Mouse (Mus musculus): ENCODE results near the gene Lap3. TPM values are rescaled to one million over a fixed set of nuclear protein-coding genes. Genes with fewer than 3 reads are reported as not detected.

Gene Lap3
- total and polyA plus RNA-seq, 2 experiments from 2014 or later, result 29.9 to 35.8 TPM

- ATAC-seq, result no peak
- H3K27me3 ChIP-seq (ENCODE audit: insufficient read depth, low read length), result no peaks in the 10 kb centered on the region
- H3K4me1 ChIP-seq (ENCODE audit: insufficient read depth), result no peaks in the 10 kb centered on the region
- DNase-seq, result no peak
- H3K9ac ChIP-seq, result no peak overlapping the region
- no peaks in the 10 kb centered on the region for H3K9me3 ChIP-seq (ENCODE audit: low read length)
- 98% methylated on average over 2 of the region's 2 CpGs for WGBS
- no peak for TF ChIP-seq CTCF (IDR thresholded peaks at IDR 0.05; ENCODE audit: low read depth)
- no peak overlapping the region for H3K27ac ChIP-seq (ENCODE audit: low read depth, low read length)
- no peak overlapping the region for H3K4me3 ChIP-seq (ENCODE audit: low read depth, low read length)
- peaks cover 18% of the 10 kb centered on the region for H3K36me3 ChIP-seq (ENCODE audit: insufficient read depth)
- H3K4me2 ChIP-seq (ENCODE audit: low read depth), result no peak overlapping the region
Measured at GRCm38 (mm10) chr5:45513511-45513910, 20.3 kb downstream of the Lap3 start.

GRCm38 (mm10) chr5:45514599-45514998, 21.4 kb downstream of the Lap3 start:
- WGBS, result 85% methylated on average over 1 of the region's 1 CpGs
- no peak for DNase-seq
- no peak overlapping the region for H3K4me2 ChIP-seq (ENCODE audit: low read depth)
- H3K9me3 ChIP-seq (ENCODE audit: low read length), result no peaks in the 10 kb centered on the region
- H3K27me3 ChIP-seq (ENCODE audit: insufficient read depth, low read length), result no peaks in the 10 kb centered on the region
- no peak for TF ChIP-seq CTCF (IDR thresholded peaks at IDR 0.05; ENCODE audit: low read depth)
- peaks cover 12% of the 10 kb centered on the region for H3K36me3 ChIP-seq (ENCODE audit: insufficient read depth)
- H3K4me3 ChIP-seq (ENCODE audit: low read depth, low read length), result no peak overlapping the region
- no peak for ATAC-seq
- H3K9ac ChIP-seq, result no peak overlapping the region
- no peak overlapping the region for H3K27ac ChIP-seq (ENCODE audit: low read depth, low read length)
- no peaks in the 10 kb centered on the region for H3K4me1 ChIP-seq (ENCODE audit: insufficient read depth)

- Histone ChIP-seq H3K36me3 (ENCODE audit: insufficient read depth) (peaks cover 12% of the 10 kb centered on the region), H3K9ac (no peak overlapping the region), H3K9me3 (ENCODE audit: low read length) (no peaks in the 10 kb centered on the region), H3K27me3 (ENCODE audit: insufficient read depth, low read length) (no peaks in the 10 kb centered on the region), H3K4me1 (ENCODE audit: insufficient read depth) (peaks cover 3% of the 10 kb centered on the region; the same call in 1 of the 2 replicates), H3K4me2 (ENCODE audit: low read depth) (no peak overlapping the region), H3K4me3 (ENCODE audit: low read depth, low read length) (no peak overlapping the region), H3K27ac (ENCODE audit: low read depth, low read length) (no peak overlapping the region)
- DNase-seq (no peak), ATAC-seq (no peak)
- no peak for TF ChIP-seq CTCF (IDR thresholded peaks at IDR 0.05; ENCODE audit: low read depth)
- WGBS, result 92% methylated on average over 10 of the region's 10 CpGs
Measured at GRCm38 (mm10) chr5:45515151-45515743, 22.1 kb downstream of the Lap3 start.

GRCm38 (mm10) chr5:45519960-45520808, 27.0 kb downstream of the Lap3 start, which contains the start of gene Med28:
Gene Med28 (plus strand): TSS chr5:45520229.
- 2% methylated on average over 56 of the region's 56 CpGs for WGBS
- peak within 1 kb of the TSS; percentile 76 for H3K4me3 ChIP-seq (ENCODE audit: low read depth, low read length)
- peak; percentile 98 for ATAC-seq

GRCm38 (mm10) chr5:45520809-45521110, 27.6 kb downstream of the Lap3 start:
- Histone ChIP-seq H3K9me3 (ENCODE audit: low read length) (no peaks in the 10 kb centered on the region), H3K27me3 (ENCODE audit: insufficient read depth, low read length) (no peaks in the 10 kb centered on the region), H3K9ac (peak overlapping the region; percentile 83), H3K36me3 (ENCODE audit: insufficient read depth) (peaks cover 12% of the 10 kb centered on the region), H3K4me1 (ENCODE audit: insufficient read depth) (peaks cover 3% of the 10 kb centered on the region), H3K4me2 (ENCODE audit: low read depth) (peak overlapping the region; percentile 94), H3K27ac (ENCODE audit: low read depth, low read length) (no peak overlapping the region), H3K4me3 (ENCODE audit: low read depth, low read length) (peak overlapping the region; percentile 76)
- no peak for TF ChIP-seq CTCF (IDR thresholded peaks at IDR 0.05; ENCODE audit: low read depth)
- 4% methylated on average over 5 of the region's 5 CpGs for WGBS
- DNase-seq (no peak), ATAC-seq (no peak)

More at GRCm38 (mm10) chr5:45519960-45520808, 27.0 kb downstream of the Lap3 start, which contains the start of gene Med28:
- peak within 1 kb of the TSS; percentile 86 for H3K27ac ChIP-seq (ENCODE audit: low read depth, low read length)
- H3K9ac ChIP-seq, result peak within 1 kb of the TSS; percentile 83
- no peaks in the 10 kb centered on the region for H3K27me3 ChIP-seq (ENCODE audit: insufficient read depth, low read length)
- peaks cover 3% of the 10 kb centered on the region for H3K4me1 ChIP-seq (ENCODE audit: insufficient read depth)
- H3K36me3 ChIP-seq (ENCODE audit: insufficient read depth), result peaks cover 7% of the 10 kb centered on the region
- H3K9me3 ChIP-seq (ENCODE audit: low read length), result no peaks in the 10 kb centered on the region
- peak within 1 kb of the TSS; percentile 94 for H3K4me2 ChIP-seq (ENCODE audit: low read depth)
- peak; percentile 96 for DNase-seq
- no peak for TF ChIP-seq CTCF (IDR thresholded peaks at IDR 0.05; ENCODE audit: low read depth)

- no peak overlapping the region for H3K9ac ChIP-seq
- no peaks in the 10 kb centered on the region for H3K9me3 ChIP-seq (ENCODE audit: low read length)
- ATAC-seq (no peak), DNase-seq (no peak)
- no peaks in the 10 kb centered on the region for H3K27me3 ChIP-seq (ENCODE audit: insufficient read depth, low read length)
- 82% methylated on average over 6 of the region's 6 CpGs for WGBS
- H3K27ac ChIP-seq (ENCODE audit: low read depth, low read length), result no peak overlapping the region
- peaks cover 20% of the 10 kb centered on the region for H3K36me3 ChIP-seq (ENCODE audit: insufficient read depth)
- peak overlapping the region; percentile 94 for H3K4me2 ChIP-seq (ENCODE audit: low read depth)
- no peak overlapping the region for H3K4me3 ChIP-seq (ENCODE audit: low read depth, low read length)
- TF ChIP-seq CTCF (IDR thresholded peaks at IDR 0.05; ENCODE audit: low read depth), result no peak
- peaks cover 3% of the 10 kb centered on the region for H3K4me1 ChIP-seq (ENCODE audit: insufficient read depth)
Measured at GRCm38 (mm10) chr5:45521601-45522000, 28.4 kb downstream of the Lap3 start.

GRCm38 (mm10) chr5:45525101-45525500, 31.9 kb downstream of the Lap3 start:
- no peak for TF ChIP-seq CTCF (IDR thresholded peaks at IDR 0.05; ENCODE audit: low read depth)
- Histone ChIP-seq H3K36me3 (ENCODE audit: insufficient read depth) (peaks cover 48% of the 10 kb centered on the region), H3K27ac (ENCODE audit: low read depth, low read length) (no peak overlapping the region), H3K4me2 (ENCODE audit: low read depth) (no peak overlapping the region), H3K9me3 (ENCODE audit: low read length) (no peaks in the 10 kb centered on the region), H3K27me3 (ENCODE audit: insufficient read depth, low read length) (no peaks in the 10 kb centered on the region), H3K9ac (no peak overlapping the region), H3K4me3 (ENCODE audit: low read depth, low read length) (no peak overlapping the region), H3K4me1 (ENCODE audit: insufficient read depth) (no peaks in the 10 kb centered on the region; the same call in 1 of the 2 replicates)
- WGBS, result 92% methylated on average over 10 of the region's 10 CpGs
- ATAC-seq (no peak), DNase-seq (no peak)
